Mouse (Mus musculus) cerebellum, postnatal 4 days (tissue): Measurements from ENCODE around the gene Sigirr.

ENCODE experiments used
- DNase-seq, 2 experiments: peaks; one replicate each; pipeline ENCODE4 v3.0.0; 2022; ENCODE audit warnings: low spot score in 2 of 2, mixed read lengths in 1 of 2

The Sigirr gene

DNA sequence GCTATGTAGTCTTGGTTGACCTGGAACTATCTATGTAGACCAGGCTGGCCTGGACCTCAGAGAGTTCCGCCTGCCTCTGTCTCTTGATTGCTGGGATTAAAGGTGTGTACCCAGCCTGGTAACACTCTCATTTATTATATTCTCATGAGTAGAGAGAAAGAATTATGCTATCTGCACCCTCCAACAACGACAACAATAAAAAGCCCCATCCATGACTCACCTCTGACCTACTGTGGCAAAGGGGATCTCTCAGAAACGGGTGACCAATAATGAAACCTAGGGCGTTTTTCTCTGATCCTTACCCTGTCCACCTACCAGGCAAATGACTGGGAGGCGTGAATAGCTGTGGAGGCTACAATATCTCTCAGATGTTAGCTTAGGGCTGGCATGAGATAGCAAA, 3.2 kb downstream of the Sigirr start:
- DNase-seq: no peak

DNA sequence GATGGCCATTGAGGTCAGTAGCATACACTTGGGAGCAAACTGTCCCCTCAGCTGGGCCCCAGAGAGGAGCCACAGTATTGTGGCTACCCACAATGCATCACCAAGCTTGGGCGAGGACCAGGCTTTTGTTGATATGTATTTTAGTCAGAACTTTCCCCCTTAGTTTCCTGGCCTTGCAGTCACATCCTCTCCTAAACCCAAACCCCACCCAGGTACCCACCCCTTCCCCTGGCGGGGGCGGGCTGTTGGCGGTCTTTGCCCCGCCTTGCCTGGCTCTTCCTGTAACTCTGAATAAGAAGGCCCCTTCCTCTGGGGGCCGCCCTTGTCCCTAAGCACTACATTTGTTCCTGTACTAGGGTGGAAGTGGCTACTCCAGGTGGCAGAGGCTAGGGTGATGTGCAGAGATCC, 3.7 kb downstream of the Sigirr start:
- DNase-seq: no peak

DNA sequence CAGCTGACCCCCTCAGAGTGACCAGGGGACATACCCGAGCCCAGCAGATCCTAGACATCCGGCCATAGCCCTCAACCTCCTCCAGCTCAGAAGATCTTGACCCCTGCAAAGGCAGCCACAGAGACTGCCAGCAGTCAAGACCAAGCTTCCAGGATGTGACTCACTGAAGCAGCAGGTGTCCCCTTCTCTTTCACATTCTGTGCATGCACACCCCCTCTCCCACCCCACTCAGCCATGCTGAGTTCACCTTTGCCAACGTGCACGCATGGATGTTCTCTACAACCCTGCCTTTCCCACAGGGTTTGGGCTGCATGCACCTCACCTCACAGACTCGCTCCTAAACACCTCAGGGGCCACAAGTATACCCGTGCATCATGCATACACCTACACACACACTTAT, 4.4 kb downstream of the Sigirr start:
- no peak for DNase-seq

DNA sequence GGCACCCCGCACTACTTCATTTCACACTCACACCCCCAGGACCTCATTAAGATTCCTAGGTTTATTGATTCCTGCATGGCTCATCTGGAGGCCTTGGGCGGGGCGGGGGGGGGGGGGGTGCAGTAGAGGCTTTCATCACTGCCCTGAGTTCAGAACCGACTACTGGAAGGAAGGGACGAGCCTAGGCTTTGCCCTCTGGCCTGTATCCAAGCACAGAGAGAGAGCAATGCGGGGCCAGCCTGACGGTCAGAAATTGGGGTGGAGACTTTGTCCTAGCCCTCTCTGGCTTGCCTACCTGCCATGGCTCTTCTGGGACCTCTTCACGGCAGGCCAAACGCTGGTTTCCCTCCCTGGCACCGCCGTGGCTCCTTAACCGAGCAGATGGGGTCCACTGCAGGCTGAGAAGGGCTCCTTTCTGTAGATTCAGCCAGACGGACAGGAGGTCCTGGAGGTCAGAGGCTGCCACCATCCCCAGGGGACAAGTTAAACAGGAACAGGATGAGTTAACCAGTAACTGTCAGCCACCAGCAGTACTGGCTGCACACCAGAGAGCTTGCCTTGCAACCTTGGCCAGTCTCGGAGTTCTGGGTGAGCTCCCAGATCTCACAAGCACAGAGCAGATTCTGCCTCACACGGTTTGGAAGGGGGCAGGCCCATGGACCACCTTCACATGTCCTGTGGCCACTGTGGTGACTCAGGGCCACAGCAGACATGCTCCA, 5.7 kb downstream of the Sigirr start:
- no peak for DNase-seq

DNA sequence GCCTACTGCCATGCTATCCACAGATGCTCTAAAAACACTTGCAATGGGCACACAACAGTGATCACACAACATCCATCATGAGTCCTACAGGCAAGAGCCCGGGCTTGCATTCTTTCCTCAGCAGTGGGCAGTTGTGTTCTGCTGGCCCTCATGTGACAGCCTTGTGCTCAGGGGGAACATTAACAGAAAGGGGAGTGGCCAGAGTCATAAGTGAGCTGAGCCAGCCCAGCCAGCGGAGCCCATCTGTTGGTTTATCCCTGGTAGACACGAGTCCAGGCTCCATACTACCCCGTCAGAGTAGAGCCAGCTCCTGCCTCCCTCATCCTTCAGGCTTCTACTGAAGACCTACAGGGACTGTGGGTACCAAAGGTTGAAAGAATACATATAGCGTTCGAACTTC, 6.4 kb downstream of the Sigirr start:
- DNase-seq: no peak

DNA sequence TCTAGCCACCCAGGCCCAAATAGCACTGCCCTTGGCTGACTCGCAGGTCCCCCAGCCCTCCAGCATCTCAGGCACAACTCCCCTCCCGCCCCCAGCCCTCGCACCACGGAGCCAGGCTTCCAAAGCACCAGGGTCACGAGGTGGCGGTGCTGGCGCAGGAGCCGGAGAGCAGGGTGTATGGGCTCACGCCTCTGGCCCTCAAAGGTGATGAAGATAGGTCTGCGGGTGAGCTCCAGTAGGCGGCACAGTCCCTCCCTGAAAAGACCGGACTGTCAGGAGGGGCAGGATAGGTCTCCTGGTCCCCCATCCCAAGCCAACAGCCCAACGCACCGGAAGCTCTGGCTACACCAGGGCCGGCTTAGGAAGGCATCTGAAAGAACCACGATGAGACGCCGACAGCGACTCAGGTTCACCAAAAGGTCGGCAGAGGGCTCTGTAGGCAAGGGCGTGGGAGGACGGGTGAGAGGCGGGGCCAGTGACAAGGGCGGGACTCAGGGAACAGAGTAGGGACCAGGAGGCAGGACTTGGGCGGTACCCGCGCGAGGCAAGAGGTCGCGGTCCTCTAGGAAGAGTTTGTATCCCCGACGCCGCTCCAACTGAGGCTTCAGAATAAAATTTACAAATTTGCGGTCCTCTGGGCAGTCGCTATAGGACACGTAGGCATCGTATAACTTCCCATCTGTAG, 8.2 kb downstream of the Sigirr start:
- DNase-seq: peak in 1 of 2 experiments; percentile 64

DNA sequence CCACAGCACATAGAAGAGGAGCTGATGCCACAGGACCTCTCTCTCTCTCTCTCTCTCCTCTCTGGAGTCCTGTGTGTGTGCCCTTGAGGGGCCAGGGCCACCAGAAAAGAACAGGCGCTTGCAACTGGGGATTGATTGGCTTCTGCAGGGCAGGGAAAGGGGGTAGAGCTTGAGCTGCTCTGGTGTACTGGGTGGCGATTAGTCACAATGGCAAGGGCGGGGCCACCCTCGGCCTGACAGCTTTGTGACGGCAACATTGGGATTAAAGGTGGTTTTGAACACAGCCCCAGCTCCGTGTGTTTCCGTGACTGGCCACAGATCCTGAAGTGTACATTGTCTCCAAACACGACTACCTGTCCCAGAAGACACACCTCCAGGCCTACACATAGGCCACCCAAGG, 10.1 kb downstream of the Sigirr start:
- no peak for DNase-seq

DNA sequence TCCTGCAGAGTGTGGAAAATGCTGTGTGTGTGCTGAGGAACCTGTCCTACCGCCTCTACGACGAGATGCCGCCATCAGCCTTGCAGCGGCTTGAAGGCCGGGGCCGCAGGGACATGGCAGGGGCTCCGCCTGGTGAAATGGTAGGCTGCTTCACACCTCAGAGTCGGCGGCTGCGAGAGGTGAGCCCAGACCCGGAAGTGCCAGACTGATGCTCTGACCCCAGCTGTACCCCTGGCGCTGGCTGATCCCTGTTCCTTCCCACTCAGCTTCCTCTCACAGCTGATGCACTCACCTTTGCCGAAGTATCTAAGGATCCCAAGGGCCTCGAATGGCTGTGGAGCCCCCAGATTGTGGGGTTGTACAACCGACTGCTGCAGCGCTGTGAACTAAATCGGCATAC, 11.9 kb downstream of the Sigirr start:
- DNase-seq: no peak

DNA sequence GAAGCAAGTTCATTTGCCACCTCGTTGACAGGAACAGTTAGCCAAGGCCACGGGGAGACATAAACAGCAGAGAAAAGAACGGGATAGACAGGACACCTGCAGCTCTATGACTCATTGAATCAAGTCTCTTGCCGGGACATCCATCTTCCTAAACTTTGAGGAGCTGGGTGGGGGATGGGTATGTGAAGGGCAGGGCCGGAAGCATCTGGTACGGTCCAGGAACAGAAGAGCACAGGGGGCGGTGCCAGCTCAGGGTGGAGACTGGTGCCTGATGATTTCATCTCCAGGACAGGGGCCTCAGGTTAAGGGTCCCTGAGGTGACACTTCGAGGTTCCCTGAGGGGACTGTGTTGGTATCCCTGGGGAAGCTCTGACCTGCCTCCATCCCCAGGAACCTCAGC, 12.5 kb downstream of the Sigirr start:
- DNase-seq: no peak

DNA sequence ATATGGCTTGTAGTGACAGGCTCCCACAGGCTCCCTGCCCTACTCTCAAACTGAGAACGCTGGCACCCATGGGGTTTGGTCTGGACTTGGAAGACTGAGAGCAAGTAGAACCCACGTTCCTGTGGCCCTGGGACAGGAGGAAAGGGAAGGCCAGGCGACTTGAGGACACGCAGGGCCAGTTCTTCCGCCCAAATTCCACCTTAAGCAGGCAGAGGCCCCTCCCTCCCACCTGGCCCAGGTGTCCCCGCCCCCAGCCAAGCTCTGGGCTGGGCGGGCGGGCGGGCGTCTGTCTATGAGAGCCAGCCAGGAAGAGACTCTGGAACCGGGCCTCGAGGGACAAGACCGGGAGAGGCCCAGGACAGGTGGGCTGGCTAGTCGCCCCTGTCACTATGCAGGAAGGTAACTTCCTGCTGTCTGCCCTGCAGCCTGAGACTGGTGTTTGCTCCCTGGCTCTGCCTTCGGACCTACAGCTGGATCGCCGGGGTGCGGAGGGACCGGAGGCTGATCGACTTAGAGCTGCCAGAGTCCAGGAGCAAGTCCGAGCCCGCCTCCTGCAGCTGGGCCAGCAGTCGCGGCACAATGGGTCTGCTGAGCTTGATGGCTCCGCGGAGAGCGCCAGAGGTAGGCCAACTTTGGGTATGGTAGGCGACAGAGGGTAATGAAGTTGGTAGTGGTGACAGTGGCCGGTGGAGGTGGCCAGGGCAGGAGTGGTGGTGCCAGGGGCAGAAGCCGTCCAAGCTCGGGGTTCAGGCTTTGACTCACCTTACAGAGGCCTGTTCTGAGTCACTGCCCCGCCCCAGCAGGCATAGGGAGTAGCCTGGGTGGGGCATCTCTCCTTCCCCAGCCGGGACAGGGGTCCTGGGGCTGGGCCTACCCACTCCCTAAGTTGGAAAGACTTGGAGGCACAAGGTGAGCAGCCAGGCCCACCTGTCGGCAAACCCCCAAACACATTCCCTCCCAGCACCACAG, 20.6 kb downstream of the Sigirr start:
- no peak for DNase-seq

DNA sequence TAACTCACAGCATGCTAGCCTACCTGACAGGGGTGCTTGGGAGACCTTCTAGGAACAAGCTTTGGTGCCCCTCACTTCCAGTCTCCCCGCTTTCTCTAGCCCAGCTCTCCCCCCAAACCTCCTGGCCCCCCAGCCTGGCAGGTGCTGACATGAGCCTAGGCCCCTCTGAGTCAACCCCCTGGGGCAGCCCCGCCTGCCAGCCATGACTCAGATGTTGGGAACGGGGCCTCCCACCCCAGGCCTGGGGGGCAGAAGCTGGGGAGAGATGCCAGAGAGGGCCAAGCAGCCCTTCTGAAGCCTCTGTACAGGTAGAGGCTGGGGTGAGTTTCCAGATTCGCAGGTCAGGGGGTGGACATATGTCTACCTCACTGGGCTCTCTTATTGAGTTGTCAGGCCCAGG, 21.5 kb downstream of the Sigirr start:
- no peak for DNase-seq

DNA sequence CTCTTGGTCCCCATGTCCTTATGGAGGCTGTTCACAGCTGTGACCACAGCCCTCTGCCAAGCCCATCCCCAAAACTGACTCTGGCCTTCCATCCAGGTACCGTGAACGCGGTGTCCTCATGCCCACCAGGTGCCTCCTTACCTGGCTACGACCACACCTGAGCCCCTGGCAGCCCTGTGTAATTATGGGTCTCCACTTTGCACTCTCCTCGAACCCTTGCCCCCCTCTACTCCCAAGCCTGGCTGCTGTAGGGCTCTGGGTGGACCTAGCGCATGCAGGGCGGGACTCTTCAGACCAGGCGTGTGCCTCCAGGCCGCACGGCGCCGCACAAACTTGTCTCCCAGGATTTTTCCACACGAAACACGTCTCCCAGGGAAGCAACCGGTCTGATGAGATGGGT, 22.5 kb downstream of the Sigirr start, which contains the start of gene Pkp3:
Gene Pkp3, plus strand, starts transcription at position 378 of the 400 bp plus-strand sequence.
- DNase-seq: no peak

DNA sequence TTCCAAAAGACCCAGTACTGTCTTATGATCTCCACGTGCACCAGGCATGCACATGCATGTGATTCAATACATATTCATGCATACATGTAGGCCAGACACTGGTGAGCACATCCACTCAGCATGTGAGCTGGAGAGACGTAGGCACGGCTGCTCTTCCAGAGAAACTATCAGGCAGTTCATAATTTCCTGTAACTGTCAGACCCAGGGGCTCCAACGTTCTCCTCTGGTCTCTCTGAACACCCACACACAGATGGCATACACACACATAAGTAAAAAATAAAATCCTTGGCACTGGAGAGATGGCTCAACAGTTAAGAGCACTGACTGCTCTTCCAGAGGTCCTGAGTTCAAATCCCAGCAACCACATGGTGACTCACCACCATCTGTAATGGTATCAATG, 26.6 kb downstream of the Sigirr start:
- no peak for DNase-seq

DNA sequence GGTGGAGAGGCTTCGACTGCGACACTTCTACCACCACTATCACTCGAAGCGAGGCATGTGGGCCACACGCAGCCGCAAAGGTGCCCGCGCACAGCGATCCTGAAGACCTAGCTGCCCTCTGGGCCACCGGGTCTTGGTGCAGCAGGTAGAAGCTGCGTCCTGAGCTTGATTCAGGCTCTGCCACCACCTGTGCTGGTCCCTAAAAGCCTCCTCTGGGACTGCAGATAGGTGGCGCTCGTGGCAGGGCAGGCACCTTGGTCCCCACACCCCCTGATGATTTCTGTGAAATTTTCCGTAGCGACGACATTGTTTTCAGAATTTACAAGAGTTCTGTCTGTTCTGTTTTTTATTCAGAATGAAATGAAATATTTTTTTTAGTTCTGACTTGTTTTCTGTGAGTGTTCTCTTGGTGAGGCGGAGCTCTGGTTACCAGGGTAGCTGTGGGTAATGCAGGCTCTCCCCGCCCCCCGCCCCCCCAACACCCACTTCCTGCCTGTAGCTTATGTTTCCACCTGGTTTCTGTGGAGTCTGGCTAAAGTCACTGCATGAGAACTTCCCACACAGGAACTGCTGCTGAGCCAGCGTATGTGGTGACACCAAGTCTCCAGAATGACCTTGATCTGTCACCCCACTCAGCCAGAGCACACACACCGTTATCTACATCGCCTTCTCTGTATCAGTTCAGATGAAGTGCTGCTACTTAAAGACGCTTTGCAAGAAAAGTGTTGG, 28.2 kb downstream of the Sigirr start:
- DNase-seq: no peak

DNA sequence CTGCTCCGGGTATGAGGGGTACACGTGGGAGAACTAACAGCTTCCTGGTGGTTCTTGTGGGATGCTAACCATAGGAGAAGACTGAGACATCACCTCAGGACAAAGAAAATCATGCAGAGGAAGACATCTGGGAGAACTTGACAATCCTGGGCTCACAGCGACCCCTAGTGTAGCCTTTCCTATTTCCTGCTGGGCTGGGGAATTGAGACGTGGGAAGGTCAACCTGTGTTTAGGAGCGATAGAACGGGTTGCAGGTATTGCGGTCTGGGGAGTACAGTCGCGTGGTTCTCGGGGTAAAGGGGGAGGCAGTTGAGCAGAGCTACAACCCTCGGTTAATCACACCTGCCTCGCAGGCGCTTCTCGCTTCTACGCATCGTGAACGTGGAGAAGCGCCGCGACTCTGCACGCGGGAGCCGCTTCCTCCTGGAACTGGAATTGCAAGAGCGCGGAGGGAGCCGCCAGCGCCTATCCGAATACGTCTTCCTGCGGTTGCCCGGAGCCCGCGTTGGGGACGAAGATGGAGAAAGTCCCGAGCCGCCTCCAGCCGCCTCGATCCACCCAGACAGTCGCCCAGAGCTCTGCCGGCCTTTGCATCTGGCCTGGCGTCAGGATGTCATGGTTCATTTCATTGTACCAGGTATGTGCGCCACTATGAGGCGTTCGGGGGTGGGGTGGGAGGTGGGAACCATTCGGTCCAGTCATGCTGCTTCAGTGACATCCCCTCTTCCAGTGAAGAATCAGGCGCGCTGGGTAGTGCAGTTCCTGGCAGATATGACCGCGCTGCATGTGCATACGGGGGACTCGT, 30.1 kb downstream of the Sigirr start:
- DNase-seq: peak; percentile 73 to 75

DNA sequence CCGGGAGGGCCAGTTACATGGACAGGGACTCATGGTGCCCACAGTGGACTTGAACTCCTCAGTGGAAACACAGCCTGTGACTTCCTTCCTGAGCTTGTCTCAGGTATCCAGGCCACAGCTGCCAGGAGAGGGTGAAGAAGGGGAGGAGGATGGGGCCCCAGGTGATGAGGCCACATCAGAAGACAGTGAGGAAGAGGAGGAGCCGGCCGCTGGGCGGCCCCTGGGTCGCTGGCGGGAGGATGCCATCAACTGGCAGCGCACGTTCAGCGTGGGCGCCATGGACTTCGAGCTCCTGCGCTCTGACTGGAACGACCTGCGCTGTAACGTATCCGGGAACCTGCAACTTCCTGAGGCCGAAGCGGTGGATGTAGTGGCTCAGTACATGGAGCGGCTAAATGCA, 32.0 kb downstream of the Sigirr start:
- no peak for DNase-seq

DNA sequence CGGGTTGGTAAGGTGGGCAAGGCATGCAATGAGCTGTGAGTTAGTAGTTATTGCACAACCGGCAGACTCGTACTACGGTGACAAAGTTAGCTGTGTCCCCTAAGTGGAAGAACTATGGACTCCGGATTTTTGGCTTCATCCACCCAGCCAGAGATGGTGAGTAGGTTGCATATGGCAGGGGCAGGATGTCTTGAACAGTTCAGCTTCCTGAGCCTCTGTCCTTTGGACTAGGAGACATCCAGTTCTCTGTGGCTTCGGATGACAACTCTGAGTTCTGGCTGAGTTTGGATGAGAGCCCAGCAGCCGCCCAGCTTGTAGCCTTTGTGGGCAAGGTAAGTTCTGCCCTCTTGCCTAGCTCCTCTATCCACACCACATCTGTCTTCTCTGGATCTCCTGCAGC, 35.8 kb downstream of the Sigirr start:
- no peak for DNase-seq

DNA sequence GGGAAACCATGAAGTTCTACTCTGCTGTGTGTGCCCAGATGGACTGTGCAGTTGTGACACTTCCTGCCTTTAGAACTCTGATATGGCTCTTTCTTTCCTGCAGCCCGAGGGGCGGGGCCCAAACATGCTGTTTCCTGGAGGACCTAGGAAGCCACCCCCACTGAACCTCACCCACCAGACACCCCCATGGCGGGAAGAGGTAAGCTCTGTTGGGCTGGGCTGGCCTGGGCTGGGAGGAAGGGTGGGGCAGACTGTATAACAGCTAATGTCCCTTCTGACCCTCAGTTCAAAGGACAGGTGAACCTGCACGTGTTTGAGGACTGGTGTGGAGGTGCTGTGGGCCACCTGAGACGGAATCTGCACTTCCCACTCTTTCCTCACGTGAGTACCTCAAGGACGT, 36.2 kb downstream of the Sigirr start:
- no peak for DNase-seq

DNA sequence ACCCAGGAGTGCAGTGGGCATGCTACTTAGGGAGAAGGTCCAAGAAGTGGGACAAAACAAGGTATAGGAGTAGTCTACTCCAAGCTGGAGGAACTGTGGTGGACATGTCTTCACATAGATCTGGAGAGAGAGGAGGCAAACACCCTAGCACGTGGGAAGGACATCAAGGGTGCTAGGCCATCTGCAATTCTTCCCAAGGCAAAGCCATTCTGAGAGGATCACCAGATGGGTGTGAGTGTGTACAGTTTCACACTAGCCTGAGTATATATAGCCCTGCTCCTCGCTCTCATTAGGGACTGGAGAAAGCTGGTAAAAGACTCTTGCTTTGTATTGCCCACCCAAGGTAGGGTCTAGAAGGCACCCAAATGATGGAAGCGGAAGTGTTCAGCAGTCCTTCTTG, 37.0 kb downstream of the Sigirr start:
- DNase-seq: no peak

DNA sequence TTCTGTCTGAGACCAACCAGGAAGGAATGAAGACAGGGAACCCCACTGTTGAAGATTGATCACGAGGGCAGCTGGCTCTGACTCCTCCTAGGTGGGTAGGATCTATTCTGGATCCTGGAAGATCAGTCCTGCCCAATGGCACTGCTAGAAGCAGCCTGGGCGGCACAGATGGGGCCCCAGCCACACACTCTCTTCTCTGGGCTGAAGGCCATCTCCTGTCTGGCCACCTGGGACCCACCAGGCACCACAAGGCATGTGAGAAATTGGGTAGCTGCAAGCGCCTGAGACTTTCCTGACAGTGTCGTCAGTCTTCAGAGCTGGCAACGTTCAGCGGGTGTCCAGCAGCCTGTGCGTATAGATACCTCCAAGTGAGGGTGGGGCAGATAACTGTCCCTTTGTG, 37.8 kb downstream of the Sigirr start:
- no peak for DNase-seq

DNA sequence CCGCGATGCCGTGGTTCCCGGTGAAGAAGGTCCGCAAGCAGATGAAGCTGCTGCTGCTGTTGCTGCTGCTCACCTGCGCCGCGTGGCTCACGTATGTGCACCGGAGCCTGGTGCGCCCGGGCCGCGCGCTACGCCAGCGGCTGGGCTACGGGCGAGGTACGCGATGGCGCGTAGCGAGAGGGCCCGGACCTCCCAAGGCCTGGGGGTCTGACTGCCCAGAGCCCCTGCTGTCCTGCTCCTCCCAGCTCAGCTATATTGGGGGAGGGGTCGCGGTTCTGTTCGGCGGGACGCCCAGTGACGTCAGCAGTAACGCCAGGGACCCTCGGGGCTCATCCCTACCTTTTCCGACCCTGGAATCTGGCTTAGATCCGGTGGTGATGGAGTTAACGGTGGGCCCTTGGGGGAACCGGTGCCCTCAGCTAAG, 39.1 kb downstream of the Sigirr start:
- DNase-seq: peak in 1 of 2 experiments; percentile 52
